In the genomic region with DNA sequence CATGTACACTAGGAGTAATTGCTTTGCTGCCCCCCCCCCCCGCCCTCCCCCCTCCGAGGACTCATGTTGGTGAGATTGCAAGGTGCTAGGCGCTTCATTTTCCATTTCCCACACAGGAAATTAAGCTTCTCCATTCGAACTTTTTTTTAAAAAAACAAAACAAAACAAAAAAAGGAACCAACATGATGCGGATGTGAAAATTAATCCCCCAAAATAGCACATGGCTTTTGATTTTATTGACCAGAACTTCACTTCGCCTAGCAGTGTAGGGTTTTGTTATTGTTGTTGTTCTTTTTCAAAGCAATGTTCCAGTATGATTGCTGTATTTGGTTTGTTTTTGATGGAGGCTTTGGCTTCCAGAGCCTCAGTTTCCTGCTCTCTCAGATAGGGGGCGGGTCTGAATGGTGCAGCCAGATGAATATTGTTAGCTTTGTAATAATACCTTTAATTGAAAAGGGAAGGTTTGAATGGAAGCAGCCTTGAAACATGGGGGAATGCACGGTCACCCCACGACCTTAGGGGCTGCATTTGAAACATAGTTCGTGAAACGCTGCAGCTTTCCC, we compare ENCODE assay signal across 8 mouse cellular contexts. TPM values are rescaled to one million over a fixed set of nuclear protein-coding genes. Genes with fewer than 3 reads are reported as not detected.
DNase-seq lines count a peak whose midpoint lies in the region; ATAC-seq lines count a peak whose summit lies in the region.

No protein-coding gene starts in this region.

- no peaks in the 10 kb centered on the region for H3K36me3 ChIP-seq in heart, embryonic 15.5 days
- H3K36me3 ChIP-seq in hindbrain, embryonic 14.5 days (replicated peaks; ENCODE audit: control insufficient read depth, insufficient read depth), result no peaks in the 10 kb centered on the region
- H3K36me3 ChIP-seq in midbrain, embryonic 14.5 days (ENCODE audit: control insufficient read depth, insufficient read depth, low read length), result no peaks in the 10 kb centered on the region

- H3K4me1 ChIP-seq in heart, embryonic 15.5 days (replicated peaks), result peaks cover 27% of the 10 kb centered on the region
- H3K4me1 ChIP-seq in hindbrain, embryonic 14.5 days (replicated peaks; ENCODE audit: control insufficient read depth, insufficient read depth, low read length), result peaks cover 40% of the 10 kb centered on the region
- H3K4me1 ChIP-seq in midbrain, embryonic 14.5 days (ENCODE audit: control insufficient read depth, insufficient read depth, low read length), result peaks cover 38% of the 10 kb centered on the region

- H3K4me3 ChIP-seq in heart, embryonic 15.5 days, result peak overlapping the region; percentile 89
- peak overlapping the region; percentile 78 for H3K4me3 ChIP-seq in hindbrain, embryonic 14.5 days (replicated peaks; ENCODE audit: low read length)
- H3K4me3 ChIP-seq in midbrain, embryonic 14.5 days (replicated peaks; ENCODE audit: low read depth, low read length), result peak overlapping the region; percentile 66

- no peak for ATAC-seq in heart, embryonic 15.5 days (replicated peaks; ENCODE audit: insufficient number of reproducible peaks, insufficient read depth, low FRiP score, low read depth)
- no peak for ATAC-seq in hindbrain, embryonic 14.5 days (ENCODE audit: low FRiP score)
- no peak for ATAC-seq in midbrain, embryonic 14.5 days (ENCODE audit: low FRiP score, low TSS enrichment)

- no peaks in the 10 kb centered on the region for H3K9me3 ChIP-seq in heart, embryonic 15.5 days (replicated peaks)
- no peaks in the 10 kb centered on the region for H3K9me3 ChIP-seq in hindbrain, embryonic 14.5 days (ENCODE audit: control insufficient read depth, low read length)
- H3K9me3 ChIP-seq in midbrain, embryonic 14.5 days (ENCODE audit: control insufficient read depth, low read length), result no peaks in the 10 kb centered on the region

- 16% methylated on average over 11 of the region's 11 CpGs for WGBS in heart, embryonic 15.5 days
- 6% methylated on average over 11 of the region's 11 CpGs for WGBS in hindbrain, embryonic 14.5 days
- WGBS in midbrain, embryonic 14.5 days, result 9% methylated on average over 11 of the region's 11 CpGs

- H3K27ac ChIP-seq in heart, embryonic 15.5 days, result no peak overlapping the region
- peak overlapping the region; percentile 88 for H3K27ac ChIP-seq in hindbrain, embryonic 14.5 days
- H3K27ac ChIP-seq in midbrain, embryonic 14.5 days (replicated peaks; ENCODE audit: low read depth, low read length), result peak overlapping the region; percentile 1; the same call in 1 of the 2 replicates

- peak overlapping the region; percentile 34 for H3K9ac ChIP-seq in heart, embryonic 15.5 days
- H3K9ac ChIP-seq in hindbrain, embryonic 14.5 days, result peak overlapping the region; percentile 81; the same call in 1 of the 2 replicates
- H3K9ac ChIP-seq in midbrain, embryonic 14.5 days (replicated peaks; ENCODE audit: low read length), result peak overlapping the region; percentile 76; the same call in 1 of the 2 replicates

- H3K4me2 ChIP-seq in heart, embryonic 15.5 days, result peak overlapping the region; percentile 91
- peak overlapping the region; percentile 98 for H3K4me2 ChIP-seq in hindbrain, embryonic 14.5 days (replicated peaks)
- peak overlapping the region; percentile 76 for H3K4me2 ChIP-seq in midbrain, embryonic 14.5 days (ENCODE audit: low read length)

- no peak for DNase-seq in heart, adult 11 months
- peak; percentile 32 for DNase-seq in MN1 (ENCODE audit: low spot score)
- no peak for DNase-seq in hindbrain, embryonic 14.5 days (ENCODE audit: low spot score)
- DNase-seq in midbrain, embryonic 14.5 days, result peak; percentile 17
- no peak for DNase-seq in layer of hippocampus, postnatal 14 days (ENCODE audit: low spot score in 2 of 2)
- no peak for DNase-seq in gastrocnemius, postnatal 25 days
- DNase-seq in kidney, adult 18-20 months, result no peak

- H3K27me3 ChIP-seq in heart, embryonic 15.5 days, result no peaks in the 10 kb centered on the region
- no peaks in the 10 kb centered on the region for H3K27me3 ChIP-seq in hindbrain, embryonic 14.5 days (ENCODE audit: control insufficient read depth, insufficient read depth, low read length)
- no peaks in the 10 kb centered on the region for H3K27me3 ChIP-seq in midbrain, embryonic 14.5 days (ENCODE audit: control insufficient read depth, insufficient read depth, low read length)

RNA-seq across cellular contexts. Expression of gene Stx16, which starts 1.7 kb away (rescaled TPM):
- 8.1 and 9.1 TPM in 2 replicates for polyA plus RNA-seq in heart, embryonic 15.5 days (2015; fragmentation: Nextera tagmentation; extraction: Ambion mirVana)
- 8.1 and 9.2 TPM in 2 replicates for polyA plus RNA-seq in hindbrain, embryonic 14.5 days (2014; fragmentation: Nextera tagmentation; extraction: Ambion mirVana)
- 11.1 and 11.4 TPM in 2 replicates for polyA plus RNA-seq in midbrain, embryonic 14.5 days (2014; fragmentation: Nextera tagmentation; extraction: Ambion mirVana)
- total RNA-seq in layer of hippocampus, postnatal 14 days (2021), result 10 to 100 TPM; 50.2 to 51.9 TPM
- 10 to 100 TPM; 22.1 to 22.9 TPM for total RNA-seq in gastrocnemius, postnatal 25 days (2021)

RNA-seq across cellular contexts. Expression of gene Npepl1, which starts 32.3 kb away (rescaled TPM):
- polyA plus RNA-seq in heart, embryonic 15.5 days (2015; fragmentation: Nextera tagmentation; extraction: Ambion mirVana), result 43.1 and 53.8 TPM in 2 replicates
- 12.5 and 14.6 TPM in 2 replicates for polyA plus RNA-seq in hindbrain, embryonic 14.5 days (2014; fragmentation: Nextera tagmentation; extraction: Ambion mirVana)
- 15.5 and 20.4 TPM in 2 replicates for polyA plus RNA-seq in midbrain, embryonic 14.5 days (2014; fragmentation: Nextera tagmentation; extraction: Ambion mirVana)
- 10 to 100 TPM; 13.5 to 16.1 TPM for total RNA-seq in layer of hippocampus, postnatal 14 days (2021)
- total RNA-seq in gastrocnemius, postnatal 25 days (2021), result 10 to 100 TPM; 52.0 to 58.8 TPM

Comparison
In these comparisons a context has a peak if more than half of its experiments do, and no peak if none do; other contexts are left out.
1. DNase-seq: peak in MN1 (single experiment) and midbrain, embryonic 14.5 days (single experiment); none in heart, adult 11 months (single experiment), hindbrain, embryonic 14.5 days (single experiment), layer of hippocampus, postnatal 14 days (0 of 2), gastrocnemius, postnatal 25 days (single experiment) and kidney, adult 18-20 months (single experiment).
2. Peak in every context shown above with its lines, with median percentiles within 50 percentile points of each other: H3K4me2 ChIP-seq, H3K4me3 ChIP-seq and H3K9ac ChIP-seq.